Mouse (Mus musculus): ENCODE measurements around the gene Gna15. TPM values are rescaled to one million over a fixed set of nuclear protein-coding genes. Genes with fewer than 3 reads are reported as not detected.

Gene Gna15
- polyA plus RNA-seq (2017; shearing (Covaris generic)): 19.4 TPM

DNA sequence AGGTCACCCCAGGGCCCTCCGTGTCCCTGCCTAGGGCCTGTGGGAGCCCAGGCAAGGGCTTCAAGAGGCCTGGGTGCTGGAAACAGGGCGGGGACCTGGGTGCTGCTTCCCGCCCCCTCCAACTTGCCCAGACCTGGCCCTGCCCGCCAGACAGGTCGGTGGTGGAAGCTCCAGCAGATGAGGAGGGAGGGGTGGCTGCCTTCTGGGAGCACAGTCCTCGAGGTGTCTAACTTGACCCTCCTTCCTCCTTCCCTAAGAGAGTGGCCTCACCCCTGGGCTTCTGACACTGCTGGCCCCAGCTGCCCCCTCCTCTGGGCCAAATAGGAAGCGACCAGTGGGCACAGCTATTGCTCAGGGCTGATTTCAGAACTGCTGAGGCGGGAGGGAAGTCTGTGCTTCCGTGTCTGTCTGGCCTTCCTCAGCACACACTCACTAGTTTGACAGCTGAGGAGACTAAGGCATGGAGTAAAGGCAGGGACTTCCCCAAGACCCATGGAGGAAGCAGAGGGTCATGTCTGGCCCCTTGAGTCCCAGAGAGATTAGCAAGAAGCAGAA, at the start of gene Gna15:
Gene Gna15, minus strand, starts transcription at position 175 of the 555 bp plus-strand sequence.

DNA sequence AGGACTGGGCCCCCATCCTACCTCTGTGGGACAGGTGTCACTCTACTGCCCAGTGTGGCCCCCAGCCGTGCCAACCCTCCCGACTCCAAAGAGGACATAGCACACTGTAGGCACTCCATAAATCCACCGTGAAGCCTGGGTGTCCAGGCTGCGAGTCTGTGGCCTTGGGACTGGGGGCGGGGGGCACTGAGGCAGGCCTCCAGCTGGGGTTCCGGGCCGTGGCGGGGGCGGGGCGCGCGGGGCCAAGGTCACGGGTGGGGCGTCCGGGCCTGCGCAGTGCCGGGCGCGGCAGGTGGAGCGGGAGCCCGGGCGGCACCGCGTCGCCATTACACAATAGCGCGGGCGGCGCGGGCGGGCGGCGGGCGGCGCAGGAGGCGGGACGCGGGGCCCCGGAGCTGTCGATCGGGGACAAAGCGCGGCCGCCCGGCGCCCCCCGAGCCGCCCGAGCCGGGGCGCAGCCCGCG, 35.2 kb upstream of the Gna15 start, which contains the start of gene Aes:
Gene Aes, plus strand, starts transcription at position 326 of the 464 bp plus-strand sequence.

DNA sequence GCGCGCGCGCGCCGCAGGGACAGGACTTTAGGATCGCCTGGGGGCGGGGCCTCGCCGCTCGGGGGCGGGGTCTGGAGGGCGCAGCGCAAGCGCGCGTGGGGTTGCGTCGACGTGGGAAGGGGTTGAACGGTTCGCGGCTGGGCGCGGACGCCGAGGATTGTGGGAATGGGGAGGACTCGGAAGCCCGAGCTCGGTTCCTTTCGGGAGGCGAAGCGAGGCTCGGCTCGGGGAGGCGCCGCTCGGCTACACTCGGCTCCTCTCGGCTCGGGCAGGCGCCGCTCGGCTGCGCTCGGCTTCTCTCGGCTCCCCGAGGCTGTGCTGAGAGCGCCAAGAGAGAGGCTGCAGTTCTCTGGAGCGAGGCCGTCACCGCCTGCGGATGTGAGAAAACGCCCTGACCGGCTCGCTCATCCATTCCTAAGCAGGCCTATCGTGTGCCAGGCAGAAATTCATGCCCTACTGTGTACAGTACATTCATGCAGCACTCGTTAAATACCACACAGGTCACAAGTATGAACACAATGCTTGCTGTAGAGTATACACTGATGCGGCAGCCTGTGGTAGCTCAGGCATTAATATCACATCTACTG, 21.2 kb upstream of the Gna15 start, which contains the start of gene Gna11:
Gene Gna11, minus strand, starts transcription at position 30 of the 587 bp plus-strand sequence.

DNA sequence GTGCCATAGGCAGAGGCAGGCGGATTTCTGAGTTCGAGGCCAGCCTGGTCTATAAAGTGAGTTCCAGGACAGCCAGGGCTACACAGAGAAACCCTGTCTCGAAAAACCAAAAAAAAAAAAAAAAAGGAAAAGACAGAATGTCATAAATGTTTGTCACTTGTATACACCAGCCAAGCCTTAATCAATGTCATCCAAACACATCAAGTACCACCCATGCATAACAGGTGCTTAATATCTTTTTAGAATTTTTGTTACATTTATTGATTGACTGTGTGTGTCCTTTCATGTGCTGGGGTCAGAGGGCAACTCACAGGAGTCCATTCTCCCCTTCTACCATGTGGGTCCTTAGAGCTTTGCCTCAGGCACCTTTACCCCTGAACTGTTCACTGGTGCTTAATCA, 24.0 kb downstream of the Gna15 start, which contains the start of gene S1pr4:
Gene S1pr4, minus strand, starts transcription at position 101 of the 400 bp plus-strand sequence.

DNA sequence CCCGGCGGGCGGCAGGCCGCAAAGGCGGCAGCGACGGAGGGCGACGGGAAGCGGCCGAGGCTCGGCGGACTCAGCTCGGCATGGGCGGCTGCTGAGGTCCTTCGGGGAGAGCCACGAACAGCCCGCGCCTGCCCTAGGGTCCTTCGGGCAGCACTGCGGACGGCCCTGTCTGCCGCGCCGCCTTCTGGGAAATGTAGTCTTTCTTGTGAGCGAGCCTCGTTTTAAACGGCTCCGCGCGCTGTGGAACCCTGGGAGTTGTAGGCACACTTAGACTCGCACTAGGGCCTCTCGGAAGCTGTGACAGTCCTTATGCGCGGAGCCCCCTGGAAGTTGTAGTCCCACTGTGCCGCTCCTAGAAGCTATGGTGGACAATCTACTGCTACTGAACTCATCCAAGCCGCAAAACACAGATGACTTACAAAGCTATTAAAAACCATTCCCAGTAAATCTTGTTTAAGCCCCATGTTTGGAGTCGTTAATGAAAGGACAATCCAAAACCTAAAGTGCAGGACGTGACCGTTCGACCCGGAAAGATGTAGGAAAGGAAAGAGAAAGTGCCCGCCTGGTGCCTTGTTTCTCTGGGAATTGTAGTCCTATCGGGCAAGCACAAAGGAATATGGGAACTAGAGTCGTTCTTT, 27.6 kb downstream of the Gna15 start, which contains the start of gene Ncln:
Gene Ncln, minus strand, starts transcription at position 129 of the 638 bp plus-strand sequence.

DNA sequence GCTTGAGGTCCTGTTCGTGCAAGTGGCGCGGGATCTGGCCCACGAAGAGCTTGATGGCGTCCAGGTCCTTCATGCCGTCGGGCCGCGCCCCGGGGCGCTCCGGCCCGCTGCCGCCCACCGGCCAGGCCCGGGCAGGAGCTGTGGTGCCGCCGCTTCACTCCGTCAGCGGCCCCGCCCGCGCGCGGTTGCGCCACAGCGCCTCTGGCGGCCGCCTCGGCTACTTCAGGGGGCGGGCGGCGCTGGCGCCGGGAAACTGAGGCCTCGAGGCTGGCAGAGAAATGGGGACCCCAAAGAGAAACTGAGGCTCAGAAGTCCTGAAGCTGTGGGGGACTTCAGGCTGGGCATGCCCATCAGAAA, 41.5 kb downstream of the Gna15 start, which contains the start of gene Celf5:
Gene Celf5, minus strand, starts transcription at position 177 of the 357 bp plus-strand sequence.

DNA sequence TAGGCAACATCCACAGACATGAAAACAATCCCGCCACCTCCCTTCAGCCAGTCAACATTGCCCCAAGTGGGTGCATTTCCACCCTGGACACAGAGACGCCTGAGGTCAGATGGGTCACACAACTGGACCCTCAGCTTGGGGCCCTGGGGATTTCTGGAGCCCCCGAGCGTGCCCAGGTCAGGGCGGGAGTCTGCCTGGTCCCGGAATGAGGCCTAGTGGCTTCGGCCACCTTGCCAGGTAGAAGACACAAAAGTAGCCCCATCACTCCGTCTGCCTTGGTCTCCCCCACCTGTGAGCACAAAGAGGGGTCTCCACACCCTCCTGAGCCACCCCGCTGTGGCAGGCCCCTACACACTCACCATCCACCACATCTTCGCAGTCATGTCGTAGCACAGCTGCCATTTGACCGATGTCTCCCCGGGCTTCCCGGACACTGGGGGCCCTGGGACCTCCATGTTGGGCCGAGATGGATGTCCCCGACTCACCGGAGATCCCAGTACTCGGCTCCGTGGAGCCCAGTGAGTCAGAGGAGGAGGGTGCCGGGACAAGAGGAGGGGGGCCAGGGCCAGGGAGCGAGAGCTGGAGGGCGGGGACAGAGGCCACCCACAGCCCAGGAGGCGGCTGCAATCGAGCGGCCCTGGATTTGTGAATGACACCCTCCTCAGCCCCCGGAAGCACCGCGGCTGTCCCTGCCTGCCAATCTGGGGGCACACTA, 68.7 kb downstream of the Gna15 start, which contains the start of gene Nfic:
Gene Nfic, minus strand, starts transcription at position 455 of the 715 bp plus-strand sequence.

Other genes starting within 250 kb of the Gna15 start
- gene Tjp3, start 232.6 kb downstream of the Gna15 start, polyA plus RNA-seq (2017; shearing (Covaris generic)): 8.3 TPM
- 32.1 TPM for gene Pip5k1c, start 231.3 kb downstream of the Gna15 start, polyA plus RNA-seq (2017; shearing (Covaris generic))
- 16.6 TPM for gene Cactin, start 203.1 kb downstream of the Gna15 start, polyA plus RNA-seq (2017; shearing (Covaris generic))
- gene Tbxa2r, start 195.5 kb downstream of the Gna15 start, polyA plus RNA-seq (2017; shearing (Covaris generic)): 41.7 TPM
- gene Gipc3, start 181.0 kb downstream of the Gna15 start, polyA plus RNA-seq (2017; shearing (Covaris generic)): not detected
- gene Hmg20b, start 173.7 kb downstream of the Gna15 start, polyA plus RNA-seq (2017; shearing (Covaris generic)): 28.8 TPM
- gene Mfsd12, start 166.7 kb downstream of the Gna15 start, polyA plus RNA-seq (2017; shearing (Covaris generic)): 1.5 TPM
- 0.82 TPM for gene 4930404N11Rik, start 158.4 kb downstream of the Gna15 start, polyA plus RNA-seq (2017; shearing (Covaris generic))
- 16.3 TPM for gene Fzr1, start 145.7 kb downstream of the Gna15 start, polyA plus RNA-seq (2017; shearing (Covaris generic))
- 32.9 TPM for gene Dohh, start 139.8 kb downstream of the Gna15 start, polyA plus RNA-seq (2017; shearing (Covaris generic))
- gene Gm48551, start 139.8 kb downstream of the Gna15 start, polyA plus RNA-seq (2017; shearing (Covaris generic)): 3.4 TPM
- gene Gm48552, start 135.2 kb downstream of the Gna15 start, polyA plus RNA-seq (2017; shearing (Covaris generic)): 0.91 TPM
- 8.7 TPM for gene Smim24, start 131.2 kb downstream of the Gna15 start, polyA plus RNA-seq (2017; shearing (Covaris generic))
- gene Nfic, start 68.6 kb downstream of the Gna15 start, polyA plus RNA-seq (2017; shearing (Covaris generic)): 23.6 TPM
- gene Celf5, start 41.5 kb downstream of the Gna15 start, polyA plus RNA-seq (2017; shearing (Covaris generic)): 0.17 TPM
- 133 TPM for gene Ncln, start 27.8 kb downstream of the Gna15 start, polyA plus RNA-seq (2017; shearing (Covaris generic))
- gene S1pr4, start 24.1 kb downstream of the Gna15 start, polyA plus RNA-seq (2017; shearing (Covaris generic)): 96.9 TPM
- 7.0 TPM for gene Gna11, start 21.0 kb upstream of the Gna15 start, polyA plus RNA-seq (2017; shearing (Covaris generic))
- gene Aes, start 35.3 kb upstream of the Gna15 start, polyA plus RNA-seq (2017; shearing (Covaris generic)): 134 TPM
- 1.6 TPM for gene Tle2, start 50.3 kb upstream of the Gna15 start, polyA plus RNA-seq (2017; shearing (Covaris generic))
- gene Tle6, start 76.8 kb upstream of the Gna15 start, polyA plus RNA-seq (2017; shearing (Covaris generic)): 2.3 TPM
- gene BC025920, start 82.0 kb upstream of the Gna15 start, polyA plus RNA-seq (2017; shearing (Covaris generic)): 3.6 TPM
- 25.2 TPM for gene Sirt6, start 103.6 kb upstream of the Gna15 start, polyA plus RNA-seq (2017; shearing (Covaris generic))
- 0.88 TPM for gene Ankrd24, start 104.3 kb upstream of the Gna15 start, polyA plus RNA-seq (2017; shearing (Covaris generic))
- 9.6 TPM for gene Gm10778, start 124.8 kb upstream of the Gna15 start, polyA plus RNA-seq (2017; shearing (Covaris generic))
- 21.6 TPM for gene Zfp433, start 180.6 kb upstream of the Gna15 start, polyA plus RNA-seq (2017; shearing (Covaris generic))
- gene Gm3055, start 246.9 kb upstream of the Gna15 start, polyA plus RNA-seq (2017; shearing (Covaris generic)): 6.3 TPM